Mouse (Mus musculus) brain, embryonic 18.5 days (tissue): ENCODE data around the gene Lhfpl2.

Experiments used
- DNase-seq: peaks from one replicate; pipeline ENCODE4 v3.0.0-alpha.2; 2012; ENCODE audit warnings: low read depth, low spot score

Lhfpl2 gene

DNA sequence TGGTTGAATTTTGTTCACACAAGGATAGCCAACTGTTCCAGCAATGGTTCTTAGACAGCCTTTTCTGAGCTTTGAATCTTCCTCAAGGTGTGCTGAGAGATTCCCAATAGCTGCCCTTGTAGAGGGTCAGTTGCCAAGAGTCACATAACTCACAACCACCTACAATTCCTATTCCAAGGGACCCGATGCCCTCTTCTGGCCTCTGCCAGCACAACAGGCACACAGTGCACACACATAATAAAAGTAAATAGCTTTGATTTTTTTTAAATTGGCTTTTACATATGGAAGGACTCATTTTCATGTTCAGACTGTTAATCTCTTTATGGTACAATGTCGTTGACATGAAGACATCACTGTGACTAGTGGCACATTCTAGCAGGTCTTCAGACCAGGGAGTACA, 155.1 kb downstream of the Lhfpl2 start:
- DNase-seq: no peak

DNA sequence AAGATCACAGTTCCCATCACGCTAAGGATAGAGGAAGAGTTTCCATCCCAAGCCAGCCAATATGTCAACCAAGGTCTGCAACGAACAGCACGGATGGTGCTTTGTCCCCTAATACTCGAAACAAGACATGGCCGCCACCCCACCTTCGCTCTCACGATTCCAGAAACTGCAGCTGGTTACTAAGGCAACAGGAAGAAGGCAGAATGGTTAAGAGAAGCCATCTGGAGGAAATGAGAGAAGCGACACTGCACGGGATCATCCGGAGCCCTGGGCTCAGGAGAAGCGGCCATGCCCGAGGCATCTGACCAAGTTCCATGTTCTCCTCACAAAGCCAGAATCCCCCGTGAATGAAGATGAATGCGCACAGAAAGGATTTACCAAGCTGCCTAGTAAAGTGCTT, 166.0 kb downstream of the Lhfpl2 start:
- peak; percentile 22 for DNase-seq

DNA sequence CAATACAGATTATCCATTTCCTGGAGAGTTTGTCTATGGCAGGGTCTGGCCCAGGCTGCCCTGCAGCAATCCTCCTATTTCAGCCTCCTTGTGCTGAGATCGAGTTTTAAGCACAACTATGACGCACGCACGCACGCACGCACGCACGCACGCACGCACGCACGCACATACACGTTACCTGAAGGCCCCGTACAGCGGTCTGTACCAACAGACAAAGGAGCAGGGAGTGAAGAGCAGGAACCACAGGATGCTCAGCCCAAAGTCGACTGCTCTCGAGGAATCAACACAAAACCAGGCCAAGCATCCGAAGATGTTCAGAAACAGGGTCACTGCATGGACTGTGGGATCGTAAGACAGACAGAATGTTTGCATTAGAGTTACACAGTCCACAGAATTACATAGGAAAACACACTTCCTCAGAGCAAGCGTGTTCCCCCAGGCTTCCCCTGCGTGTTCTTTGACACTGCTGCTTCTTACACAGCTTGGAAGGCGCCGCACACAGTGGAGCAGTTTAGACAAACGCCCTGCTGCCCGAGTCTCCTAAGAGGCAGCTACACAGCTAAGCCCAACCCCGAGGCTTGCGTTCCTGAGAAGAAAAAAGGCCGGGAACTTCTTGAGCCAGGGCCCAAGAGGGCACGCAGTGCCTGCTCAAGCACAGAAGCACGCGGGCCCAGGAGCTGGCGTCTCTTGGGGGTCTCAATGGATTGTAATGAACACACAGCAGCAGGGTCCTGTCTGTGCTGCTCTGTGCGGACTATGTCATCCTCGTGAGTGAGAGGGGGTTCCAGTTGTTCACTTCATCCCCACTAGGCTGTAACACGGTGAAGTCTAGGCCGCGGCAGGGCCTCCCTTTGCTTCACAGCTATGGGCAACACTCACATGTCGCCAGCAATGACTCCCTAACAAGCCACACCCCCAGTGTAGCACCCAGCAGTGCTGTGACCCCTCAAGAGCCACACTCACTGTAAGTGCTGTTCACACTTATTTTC, 167.4 kb downstream of the Lhfpl2 start:
- no peak for DNase-seq

DNA sequence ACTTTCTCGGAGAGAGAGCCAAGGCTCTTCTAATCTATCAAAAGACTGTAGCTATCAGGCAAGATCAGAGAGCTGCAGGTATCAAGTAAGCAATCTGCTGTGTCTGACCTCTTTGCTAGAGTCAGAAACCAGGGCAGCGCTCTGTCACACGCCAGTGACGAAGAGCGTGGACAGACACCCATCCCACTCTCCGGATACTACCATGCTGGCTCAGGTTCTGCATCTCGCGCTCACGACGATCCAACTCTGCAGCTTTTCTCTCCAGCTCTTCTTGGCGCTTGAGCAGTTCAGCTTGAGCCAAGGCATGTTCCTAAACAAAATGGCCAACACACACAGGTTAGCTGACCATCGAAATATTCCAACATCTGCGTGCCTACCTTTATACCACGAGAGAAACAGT, 174.3 kb downstream of the Lhfpl2 start:
- DNase-seq: no peak

DNA sequence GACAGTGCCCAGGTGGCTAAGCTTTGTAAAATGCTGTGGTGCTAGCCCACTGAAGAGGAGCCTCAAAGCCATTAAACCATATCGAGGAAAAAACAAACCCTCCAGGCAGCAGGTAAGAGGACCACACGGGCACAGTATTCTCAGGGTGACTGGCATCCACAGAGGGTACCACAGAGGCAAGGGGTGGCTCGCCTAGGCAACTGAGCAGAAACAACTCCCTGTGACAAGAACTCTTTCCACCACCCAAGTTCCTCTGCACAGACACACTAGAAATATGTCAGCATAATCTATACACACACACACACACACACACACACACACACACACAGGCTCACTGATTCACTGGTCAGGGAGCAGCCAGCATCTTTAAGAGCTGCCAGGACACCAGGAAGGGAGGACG, 181.9 kb downstream of the Lhfpl2 start:
- DNase-seq: no peak

DNA sequence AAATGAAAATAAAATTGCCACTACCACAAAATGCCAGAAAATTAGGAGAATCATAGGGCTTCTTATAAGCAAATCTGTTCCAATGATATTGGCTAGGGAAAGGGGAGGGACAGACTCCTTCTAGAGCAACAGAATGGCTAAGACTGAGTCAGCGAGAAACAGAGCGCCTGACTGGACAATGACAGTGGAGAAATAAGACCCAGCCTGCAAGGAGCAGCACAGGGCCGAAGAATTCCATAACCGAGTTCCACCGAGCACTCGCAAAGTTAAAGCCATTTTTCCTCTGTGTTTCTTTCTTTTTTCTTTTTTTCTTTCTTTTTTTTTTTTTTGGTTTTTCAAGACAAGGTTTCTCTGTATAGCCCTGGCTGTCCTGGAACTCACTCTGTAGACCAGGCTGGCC, 182.5 kb downstream of the Lhfpl2 start:
- DNase-seq: no peak

DNA sequence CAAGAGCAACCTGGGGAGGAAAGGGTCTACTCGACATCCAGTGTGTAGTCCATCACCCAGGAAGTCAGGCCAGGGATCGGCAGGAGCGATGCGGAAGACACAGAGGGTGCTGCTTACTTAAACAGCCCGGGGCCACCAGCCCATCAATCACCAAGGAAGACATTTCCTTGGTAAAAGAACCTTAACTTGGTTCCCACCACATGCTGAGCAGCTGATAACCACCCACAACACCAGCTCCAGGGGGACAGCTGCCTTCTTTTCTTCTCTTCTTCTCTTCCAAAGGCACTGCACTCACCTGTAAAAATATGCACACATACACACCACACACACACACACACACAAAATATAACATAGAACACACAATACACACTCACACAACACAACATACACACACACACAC, 183.3 kb downstream of the Lhfpl2 start:
- DNase-seq: no peak

DNA sequence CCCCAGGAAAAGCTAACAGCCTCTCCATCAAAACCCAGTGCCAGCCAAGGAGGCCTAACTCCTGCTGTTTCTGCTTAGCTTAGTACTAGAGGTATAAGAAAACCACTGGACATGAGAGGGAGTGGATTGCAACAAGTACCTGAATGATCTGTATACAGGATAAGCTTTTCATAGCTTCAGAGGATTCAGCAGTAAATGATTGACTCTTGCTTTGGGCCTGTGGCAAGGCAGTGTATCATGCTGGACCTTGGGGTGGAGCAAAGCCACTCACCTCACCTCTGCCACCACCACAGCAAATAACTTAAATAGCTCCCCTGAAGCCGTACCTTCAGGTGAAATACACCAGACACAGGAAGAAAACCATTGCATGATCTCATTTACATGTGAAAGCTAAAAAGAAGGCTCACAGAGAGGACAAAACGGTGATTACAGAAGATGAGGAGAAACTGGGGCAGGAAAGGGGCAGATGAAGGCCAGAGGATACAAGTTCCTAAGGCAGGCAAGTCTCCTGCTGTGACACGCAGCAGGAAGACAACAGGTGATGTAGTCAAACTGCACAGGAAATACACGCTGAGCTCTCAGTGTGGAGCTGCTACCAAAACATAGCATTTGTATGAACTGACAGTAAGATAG, 184.4 kb downstream of the Lhfpl2 start:
- no peak for DNase-seq

DNA sequence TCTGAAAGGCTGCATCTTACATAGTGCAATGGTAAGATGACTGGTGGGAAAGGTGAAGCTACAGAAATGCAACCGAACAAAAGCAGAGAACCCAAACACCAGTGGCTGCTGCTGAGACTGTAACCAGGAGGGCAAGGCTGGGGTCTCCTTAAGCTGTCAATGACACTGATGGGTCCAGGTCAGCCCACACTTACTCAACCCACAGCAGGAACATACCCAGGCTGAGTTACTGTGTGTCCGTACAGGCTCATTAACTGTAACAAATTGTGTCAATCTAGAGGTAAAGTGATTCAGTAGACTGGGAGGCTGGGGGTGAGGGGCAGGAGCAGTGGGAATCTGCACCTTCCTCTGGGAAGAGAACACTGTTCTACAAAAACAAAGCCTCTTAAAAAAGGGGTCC, 185.3 kb downstream of the Lhfpl2 start:
- no peak for DNase-seq
